Mouse (Mus musculus) fat pad, adult 2 months (tissue): ENCODE measurements around the gene Acsm2.

Experiments used
- DNase-seq: peaks from one replicate; pipeline ENCODE4 v3.0.0-alpha.2; 2011; ENCODE audit warnings: low read depth, low spot score; ENCODE audit errors: extremely low read depth

Gene Acsm2

GRCm38 (mm10) chr7:119554040-119554439 is at the start of gene Acsm2:
Gene Acsm2, plus strand, starts transcription at chr7:119554340.
- no peak for DNase-seq

- no peak for DNase-seq
Observed at GRCm38 (mm10) chr7:119511143-119511542, 43.0 kb upstream of the Acsm2 start.

GRCm38 (mm10) chr7:119513056-119513455 is 41.1 kb upstream of the Acsm2 start:
- DNase-seq: no peak

DNA sequence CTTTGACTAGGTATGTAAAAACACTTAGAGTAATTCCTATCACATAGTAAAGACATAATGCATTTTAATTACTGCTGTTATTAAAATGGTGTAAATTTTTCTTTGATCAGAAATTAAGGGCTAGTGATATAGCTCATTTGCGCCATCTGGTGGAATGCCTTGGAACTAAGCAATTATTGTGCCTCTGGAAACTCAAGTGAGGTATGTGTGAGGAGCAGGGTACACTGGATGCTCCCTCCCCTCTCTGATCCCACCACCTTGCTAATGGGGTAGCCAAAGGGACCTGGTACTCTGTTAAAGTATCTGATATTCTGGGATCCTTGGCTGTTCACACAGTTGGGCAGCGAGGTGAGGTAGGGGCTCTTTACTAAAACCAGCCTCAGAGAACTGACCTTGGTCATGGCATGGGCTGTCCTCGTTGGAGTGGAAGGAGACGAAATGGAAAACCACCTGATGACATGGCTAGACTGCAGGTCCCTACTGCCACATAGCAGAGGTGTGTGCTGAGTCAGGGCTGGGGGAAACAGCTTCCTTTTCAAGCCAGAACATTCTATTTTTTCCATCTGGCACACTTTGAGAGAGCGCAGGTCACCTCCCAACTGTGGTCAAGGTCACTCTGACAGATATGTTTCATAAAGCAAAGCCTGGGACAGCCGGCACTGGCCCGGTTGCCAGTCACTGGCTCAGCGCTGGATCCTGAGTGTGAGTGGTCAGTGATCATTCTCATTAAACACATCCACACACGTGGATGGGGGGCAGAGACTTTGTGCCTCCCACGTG is 38.5 kb upstream of the Acsm2 start:
- no peak for DNase-seq

GRCm38 (mm10) chr7:119516272-119516558 is 37.9 kb upstream of the Acsm2 start:
- DNase-seq: no peak

DNA sequence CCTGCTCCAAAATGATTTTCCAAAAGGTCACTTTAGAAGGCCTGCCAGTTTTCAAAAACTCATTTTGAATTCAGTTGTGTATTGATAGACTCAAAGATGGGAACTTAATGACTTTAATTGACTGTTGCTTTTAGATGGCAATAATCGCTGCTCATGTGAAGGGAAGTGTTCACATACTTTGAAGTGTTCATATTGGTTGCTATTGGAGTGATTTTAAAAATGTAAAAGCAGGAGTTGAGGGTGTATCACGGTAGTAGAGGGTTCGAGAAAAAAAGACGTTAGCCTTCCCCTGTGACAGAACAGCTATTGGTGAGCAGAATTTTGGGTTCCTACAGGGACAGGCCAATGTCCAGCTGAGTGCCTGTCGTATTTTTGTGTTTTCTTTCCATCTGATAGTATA is 35.0 kb upstream of the Acsm2 start, which contains the start of gene Acsm5:
Gene Acsm5 (plus strand): TSS at position 301 of the 400 bp plus-strand sequence.
- no peak for DNase-seq

DNA sequence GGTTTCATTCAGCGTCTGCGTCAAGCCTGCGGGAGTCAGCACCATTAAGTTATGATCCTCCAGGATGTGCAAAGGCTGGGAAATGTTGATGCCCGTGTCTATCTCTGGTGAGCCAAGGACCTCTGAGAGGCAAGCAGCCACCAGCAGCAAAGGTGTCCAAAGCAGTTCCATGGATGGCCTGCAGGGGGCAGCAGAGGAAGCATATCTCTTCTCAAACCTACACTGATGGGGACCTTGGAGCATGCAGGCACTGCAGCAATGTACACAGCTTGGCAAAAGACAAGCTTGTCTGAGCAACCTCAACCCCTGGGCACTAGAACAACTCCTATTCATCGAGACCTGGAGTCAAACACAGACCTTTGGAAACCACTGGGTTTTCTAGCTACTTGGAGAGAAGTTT is 34.5 kb upstream of the Acsm2 start:
- DNase-seq: no peak

DNA sequence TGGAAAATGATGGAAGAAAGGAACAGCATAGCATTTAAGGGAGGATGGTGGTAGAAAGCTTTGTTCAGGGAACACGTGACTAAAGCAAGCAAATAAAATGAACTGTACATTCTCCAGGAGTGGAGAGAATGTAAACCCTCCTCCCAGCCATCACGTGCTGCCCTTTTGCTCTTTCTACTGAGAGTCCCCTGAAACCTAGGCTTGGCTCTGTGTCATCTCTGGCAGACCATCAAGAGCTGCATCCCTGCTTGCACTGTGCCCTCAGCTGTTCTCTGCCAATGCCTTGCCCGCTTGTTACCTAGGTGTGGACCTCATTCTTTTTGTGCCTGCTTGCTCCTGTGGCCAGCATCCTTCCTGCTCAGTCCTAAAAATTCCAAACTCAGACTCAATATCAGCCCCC is 32.3 kb upstream of the Acsm2 start:
- no peak for DNase-seq

DNA sequence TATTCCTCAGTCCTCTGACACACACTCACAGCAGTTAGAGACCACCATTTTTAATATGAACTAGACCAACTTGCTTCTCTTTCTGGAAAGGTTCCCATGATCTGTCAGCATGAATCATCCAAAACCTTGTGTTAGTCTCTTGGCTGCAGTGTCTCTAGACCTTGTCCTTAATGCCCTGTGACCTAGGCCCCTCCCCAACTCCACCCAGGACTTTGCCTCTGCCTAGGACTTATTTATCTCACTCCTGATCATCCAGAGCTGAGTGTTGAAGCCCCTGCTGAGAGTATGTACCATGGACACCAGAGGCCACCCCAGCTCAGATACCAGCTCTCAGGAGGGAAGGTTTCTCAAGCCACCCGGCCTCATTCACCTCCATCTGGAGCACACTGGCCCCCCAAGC is 31.8 kb upstream of the Acsm2 start:
- no peak for DNase-seq

DNA sequence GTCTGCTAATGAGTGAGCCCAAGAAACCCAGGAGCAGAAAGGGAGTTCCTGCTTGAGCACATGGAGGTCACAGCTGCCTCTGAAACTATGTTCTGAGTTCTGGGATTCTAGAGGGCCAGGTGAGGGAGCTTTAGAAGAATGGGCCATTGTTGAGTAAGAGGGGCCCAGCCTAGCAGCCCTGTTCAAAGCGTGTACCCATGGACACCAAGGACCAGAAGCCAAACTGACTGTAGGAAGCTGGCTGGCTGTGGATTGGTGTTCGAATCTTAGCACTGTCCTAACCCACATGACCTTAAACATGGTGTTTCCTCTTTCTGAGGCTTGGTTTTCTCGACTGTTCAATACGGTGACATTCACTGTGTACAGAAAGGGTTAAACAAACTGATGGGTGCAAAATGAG is 30.8 kb upstream of the Acsm2 start, which contains the start of gene Pdilt:
Gene Pdilt (minus strand): TSS at position 101 of the 400 bp plus-strand sequence.
- no peak for DNase-seq

DNA sequence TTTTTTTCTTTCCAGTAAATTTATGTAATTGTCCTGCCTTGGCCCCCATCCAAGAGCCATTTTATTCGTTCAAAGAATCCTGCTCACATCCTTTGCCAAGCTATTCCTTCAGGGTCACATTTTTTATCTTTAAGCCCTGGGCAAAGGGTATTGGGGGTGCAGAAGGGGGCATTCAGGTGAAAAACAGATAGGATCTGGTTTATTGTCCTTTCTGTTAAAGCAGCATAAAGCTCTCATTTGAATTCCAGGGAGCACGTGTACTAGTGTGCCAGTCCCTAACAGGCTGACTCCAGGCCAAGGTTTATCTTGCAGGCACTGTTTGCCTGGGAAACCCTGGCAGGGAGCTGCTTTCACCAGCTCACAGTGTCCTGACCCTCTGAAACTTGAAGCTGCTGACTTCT is 28.3 kb upstream of the Acsm2 start:
- DNase-seq: no peak

- no peak for DNase-seq
Observed at GRCm38 (mm10) chr7:119526486-119526885, 27.7 kb upstream of the Acsm2 start.

DNA sequence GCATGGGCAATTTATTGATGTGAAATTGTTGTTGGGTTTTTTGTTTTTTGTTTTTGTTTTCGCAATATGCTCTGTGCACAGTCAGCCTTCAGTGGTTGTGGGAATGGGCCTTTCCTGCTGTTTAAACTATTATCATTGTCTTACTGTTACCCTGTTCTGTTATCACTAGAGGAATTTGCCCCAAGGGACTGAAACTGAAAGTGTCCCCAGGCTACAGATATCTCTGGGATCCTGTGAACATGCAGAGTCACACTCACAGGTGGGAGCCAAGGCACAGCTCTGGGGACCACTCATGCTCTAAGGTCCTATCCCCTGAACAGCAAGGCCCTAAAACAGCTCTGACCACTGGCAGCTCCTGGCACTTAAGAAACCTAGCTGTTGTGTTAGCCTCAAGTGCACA is 27.0 kb upstream of the Acsm2 start:
- no peak for DNase-seq

DNA sequence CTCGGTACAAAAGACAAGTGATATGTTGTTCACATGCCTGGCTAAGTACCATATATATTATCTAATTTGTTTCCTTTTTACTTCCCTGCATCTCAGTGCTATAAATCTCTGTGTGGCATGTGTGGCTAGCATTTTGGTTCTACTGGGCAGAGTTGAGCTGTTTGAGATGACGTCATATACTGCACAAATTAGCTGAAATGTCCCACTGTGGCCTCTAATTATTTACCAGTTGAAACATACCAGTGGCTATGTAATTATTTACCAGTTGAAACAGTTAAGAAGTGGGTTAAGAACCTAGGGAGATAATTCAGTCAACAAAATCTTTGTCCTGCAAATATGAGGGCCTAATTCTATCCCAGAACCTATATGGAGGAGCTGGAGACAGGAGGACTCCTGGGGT is 26.6 kb upstream of the Acsm2 start:
- no peak for DNase-seq

GRCm38 (mm10) chr7:119528617-119529016 is 25.5 kb upstream of the Acsm2 start:
- no peak for DNase-seq

DNA sequence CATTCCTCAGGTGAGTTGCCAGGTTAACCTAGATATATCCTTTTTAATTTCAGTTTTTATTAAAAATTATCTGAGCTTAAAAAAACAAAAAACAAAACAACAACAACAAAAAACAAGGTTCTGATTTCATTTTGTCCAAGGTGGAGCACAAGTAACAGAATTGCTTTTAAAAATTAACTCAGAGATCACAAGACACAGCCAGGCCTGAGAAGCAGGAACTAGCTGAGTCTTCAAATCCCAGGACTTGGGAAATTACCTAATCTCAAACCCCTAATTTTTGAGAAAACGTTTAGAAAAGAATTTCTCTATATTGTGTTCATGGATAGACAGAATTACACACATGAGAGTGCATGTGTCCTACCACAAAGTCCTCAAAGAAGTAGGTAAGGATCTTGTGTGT is 21.2 kb upstream of the Acsm2 start:
- no peak for DNase-seq

- no peak for DNase-seq
Observed at GRCm38 (mm10) chr7:119534389-119534788, 19.8 kb upstream of the Acsm2 start.

DNA sequence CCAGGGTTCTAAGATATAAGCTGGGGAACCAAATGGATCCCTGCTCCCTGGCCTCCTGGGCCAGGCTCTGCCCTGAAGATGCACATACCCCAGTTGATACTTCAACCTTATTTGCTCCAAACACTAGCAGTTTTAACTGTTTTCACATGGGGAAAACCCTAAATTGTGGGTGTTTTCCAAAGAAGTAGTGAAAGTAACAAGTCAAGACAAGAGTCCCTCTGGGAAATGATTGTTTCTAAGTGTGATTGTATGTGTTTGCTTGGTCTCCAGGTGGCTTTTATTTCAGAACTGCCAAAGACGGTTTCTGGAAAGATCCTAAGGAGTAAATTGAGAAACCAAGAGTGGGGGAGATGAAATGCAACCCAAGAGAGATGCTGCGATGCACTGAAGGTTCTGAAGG is 11.7 kb upstream of the Acsm2 start:
- no peak for DNase-seq

DNA sequence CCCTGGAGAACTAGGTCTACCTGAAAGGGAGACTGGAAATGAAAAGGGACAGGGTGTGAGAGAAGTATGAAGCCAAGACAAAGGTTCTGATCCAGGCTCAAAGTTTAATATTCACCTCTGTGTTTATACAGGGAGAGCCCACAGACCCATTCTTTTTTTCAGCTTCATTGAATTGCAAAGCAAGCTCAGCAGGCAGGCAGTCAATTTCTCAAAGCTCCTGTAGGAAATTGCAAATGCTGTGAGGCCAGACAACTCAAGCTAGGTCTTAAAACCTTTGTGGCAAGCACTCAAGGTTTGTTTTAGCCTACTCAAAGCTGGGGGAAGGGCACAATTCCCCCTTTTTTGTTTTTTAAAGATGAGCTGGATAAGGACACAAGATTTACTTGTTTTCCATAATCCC is 8.6 kb upstream of the Acsm2 start:
- no peak for DNase-seq

DNA sequence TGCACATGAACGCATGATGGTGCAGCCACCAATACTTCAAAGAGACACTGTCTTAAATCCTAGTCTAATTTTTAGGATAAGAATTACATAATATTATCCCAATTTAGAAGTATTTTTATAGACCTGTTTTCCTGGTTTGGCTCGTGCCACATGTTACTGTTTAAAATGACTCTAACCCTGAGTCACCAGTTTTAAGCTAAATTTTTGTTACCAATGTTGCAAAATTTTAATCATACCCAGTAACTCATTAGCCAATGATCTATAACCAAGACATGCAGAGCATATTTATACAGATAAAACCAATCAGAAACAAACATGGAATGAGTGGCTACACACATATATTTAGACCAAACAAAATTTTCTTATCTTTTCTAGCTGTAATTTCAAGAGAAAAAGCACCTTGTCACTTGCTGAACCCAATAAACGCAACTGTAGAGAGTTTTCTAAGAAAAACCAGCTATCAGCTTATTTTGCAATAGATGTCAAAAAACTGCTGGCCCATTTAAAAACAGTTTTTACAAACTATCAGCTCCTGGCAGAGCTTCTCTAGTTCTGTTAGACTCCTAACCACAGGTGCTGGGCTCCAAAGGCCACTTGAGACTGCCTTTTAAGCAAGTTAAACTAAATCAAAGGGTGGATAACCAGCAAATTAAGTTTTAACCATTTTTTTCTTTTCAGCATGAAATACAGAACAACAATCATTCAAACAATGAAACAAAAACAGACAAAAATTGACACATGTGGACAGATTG is 3.5 kb upstream of the Acsm2 start:
- DNase-seq: no peak

DNA sequence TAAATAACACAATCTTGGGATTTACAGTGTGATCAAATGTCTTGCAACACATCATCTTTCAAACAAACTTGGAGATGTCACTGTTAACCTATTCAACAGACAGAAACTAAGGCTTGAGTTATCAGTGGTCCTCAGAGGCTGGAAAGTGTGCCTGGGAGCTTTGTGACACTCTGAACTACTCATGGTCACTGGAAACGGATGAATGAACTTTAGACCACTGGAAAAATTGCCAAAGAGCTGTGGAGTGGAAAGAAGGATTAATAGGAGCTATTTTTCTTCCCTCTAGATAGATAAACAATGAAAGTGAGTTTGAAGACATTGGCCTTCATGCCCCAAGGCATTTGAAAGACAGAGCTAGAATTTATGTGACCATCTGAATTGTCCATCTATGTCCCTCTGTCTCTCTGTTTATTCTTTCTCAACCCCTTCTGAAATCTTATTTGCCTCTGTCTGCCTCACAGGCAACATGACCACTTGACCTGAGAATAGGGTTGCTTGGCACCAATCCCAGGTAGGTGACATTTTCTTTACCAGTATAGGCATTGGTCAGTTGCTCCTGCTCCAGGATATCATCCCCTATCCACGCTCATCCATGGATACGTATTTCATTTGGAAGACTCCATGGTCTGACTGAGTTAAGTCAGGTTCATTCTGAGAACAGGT is 5.8 kb downstream of the Acsm2 start:
- no peak for DNase-seq

- no peak for DNase-seq
Observed at GRCm38 (mm10) chr7:119560452-119560835, 6.3 kb downstream of the Acsm2 start.
